In genomic region chr10:115586246-115587231, GRCm38 (mm10) we compare ENCODE assay signal across 9 mouse cellular contexts. TPM values are rescaled to one million over a fixed set of nuclear protein-coding genes. Genes with fewer than 3 reads are reported as not detected.
DNase-seq lines count a peak whose midpoint lies in the region; ATAC-seq and TF ChIP-seq lines count a peak whose summit lies in the region.
"Had no signal": no experiment of that assay in that cellular context is flagged by ENCODE, and none has a peak within 500 bp of the region (broad histone marks: within the 10 kb centered on the region; RNA-seq: fewer than 3 reads in every experiment).

No protein-coding gene starts in this region.

- intact Hi-C loops in heart, postnatal 25 days (cut with DNase I) = no loop called here
- intact Hi-C loops in gastrocnemius, postnatal 14 days (cut with DNase I; ENCODE audit: low total_unique reads) = no loop called here

- ATAC-seq in hindbrain, postnatal 0 days = peak; percentile 70
- peak; percentile 70 for ATAC-seq in stomach, embryonic 16.5 days (ENCODE audit: insufficient read depth, low FRiP score)

- H3K27ac ChIP-seq in hindbrain, postnatal 0 days = no peak overlapping the region
- H3K27ac ChIP-seq in stomach, embryonic 16.5 days (ENCODE audit: low read length) = 0 out of 2 replicates have a peak overlapping the region, but pooled peaks have one; percentile 18

- no peaks in the 10 kb centered on the region for H3K9me3 ChIP-seq in hindbrain, postnatal 0 days (ENCODE audit: low read length)
- H3K9me3 ChIP-seq in stomach, embryonic 16.5 days (replicated peaks; ENCODE audit: control insufficient read depth, low read length) = no peaks in the 10 kb centered on the region

- peak; percentile 82 for DNase-seq in heart, adult 11 months
- DNase-seq in heart, postnatal 25 days (ENCODE audit: low spot score) = no peak
- peak; percentile 56 for DNase-seq in Muller cell, postnatal 12 days (ENCODE audit: inconsistent ontology term)
- peak; percentile 65 for DNase-seq in embryo, embryonic 10.5 days (ENCODE audit: low spot score)
- DNase-seq in hindbrain, postnatal 0 days (ENCODE audit: low spot score) = peak; percentile 51
- DNase-seq in lung, postnatal 36 days = peak; percentile 10
- DNase-seq in gastrocnemius, postnatal 14 days = no peak

- peaks cover 17% of the 10 kb centered on the region; the same call in 1 of the 2 replicates for H3K27me3 ChIP-seq in hindbrain, postnatal 0 days (ENCODE audit: insufficient read depth, low read length)
- H3K27me3 ChIP-seq in stomach, embryonic 16.5 days (ENCODE audit: control insufficient read depth, insufficient read depth, low read length) = peaks cover 45% of the 10 kb centered on the region

- peak overlapping the region; percentile 49 for H3K9ac ChIP-seq in hindbrain, postnatal 0 days (replicated peaks; ENCODE audit: low read length)
- peak overlapping the region; percentile 55 for H3K9ac ChIP-seq in stomach, embryonic 16.5 days (ENCODE audit: low read length)

- no peaks in the 10 kb centered on the region for H3K36me3 ChIP-seq in hindbrain, postnatal 0 days (ENCODE audit: insufficient read depth, low read length)
- H3K36me3 ChIP-seq in stomach, embryonic 16.5 days (ENCODE audit: control insufficient read depth, insufficient read depth, low read length) = no peaks in the 10 kb centered on the region
- H3K36me3 ChIP-seq: G1E had no signal

- no peak for TF ChIP-seq CTCF in hindbrain, postnatal 0 days (IDR thresholded peaks at IDR 0.05; ENCODE audit: low read depth)

- H3K4me2 ChIP-seq in hindbrain, postnatal 0 days (ENCODE audit: low read depth, low read length) = peak overlapping the region; percentile 100
- peak overlapping the region; percentile 82 for H3K4me2 ChIP-seq in stomach, embryonic 16.5 days (ENCODE audit: low read depth, low read length)

- WGBS in hindbrain, postnatal 0 days = under 1% methylated on average over 41 of the region's 41 CpGs
- WGBS in stomach, embryonic 16.5 days = under 1% methylated on average over 41 of the region's 41 CpGs

- peak overlapping the region; percentile 68 for H3K4me3 ChIP-seq in hindbrain, postnatal 0 days (ENCODE audit: low read length)
- peak overlapping the region; percentile 54 for H3K4me3 ChIP-seq in stomach, embryonic 16.5 days (replicated peaks; ENCODE audit: low read length)

- H3K4me1 ChIP-seq in hindbrain, postnatal 0 days (ENCODE audit: insufficient read depth, low read length) = 0 out of 2 replicates have a peak, but pooled peaks cover 5% of the 10 kb centered on the region
- H3K4me1 ChIP-seq in stomach, embryonic 16.5 days (ENCODE audit: control insufficient read depth, insufficient read depth, low read length) = peaks cover 17% of the 10 kb centered on the region

RNA-seq across cellular contexts. Expression of gene Lgr5, which starts 1.0 kb away (rescaled TPM):
- under 1 TPM; 0.05 to 0.06 TPM for total RNA-seq in heart, postnatal 25 days (2021)
- total RNA-seq in hindbrain, postnatal 0 days (2014; rRNA removed) = 2.3 and 3.3 TPM in 2 replicates
- 2.6 and 3.0 TPM in 2 replicates for polyA plus RNA-seq in hindbrain, postnatal 0 days (2015; fragmentation: Nextera tagmentation; extraction: Ambion mirVana)
- polyA plus RNA-seq in stomach, embryonic 16.5 days (2015; fragmentation: Nextera tagmentation; extraction: Ambion mirVana) = 4.4 and 4.8 TPM in 2 replicates
- under 1 TPM; 0.14 to 0.31 TPM for total RNA-seq in gastrocnemius, postnatal 14 days (2021)
- polyA plus RNA-seq: G1E had no signal

RNA-seq across cellular contexts. Expression of gene A930009A15Rik, which starts 16.8 kb away (rescaled TPM):
- not detected for total RNA-seq in heart, postnatal 25 days (2021)
- 1.3 TPM in 1 of 2 replicates, not detected in the other for total RNA-seq in hindbrain, postnatal 0 days (2014; rRNA removed)
- 4.0 and 5.0 TPM in 2 replicates for polyA plus RNA-seq in hindbrain, postnatal 0 days (2015; fragmentation: Nextera tagmentation; extraction: Ambion mirVana)
- not detected in 2 replicates for polyA plus RNA-seq in stomach, embryonic 16.5 days (2015; fragmentation: Nextera tagmentation; extraction: Ambion mirVana)
- total RNA-seq in gastrocnemius, postnatal 14 days (2021) = not detected
- total RNA-seq: G1E had no signal
- polyA plus RNA-seq: G1E had no signal

Comparison
In these comparisons a context has a peak if more than half of its experiments do, and no peak if none do; other contexts are left out.
1. DNase-seq: peak in heart, adult 11 months (single experiment), Muller cell, postnatal 12 days (single experiment), embryo, embryonic 10.5 days (single experiment), hindbrain, postnatal 0 days (single experiment) and lung, postnatal 36 days (single experiment); none in heart, postnatal 25 days (single experiment) and gastrocnemius, postnatal 14 days (single experiment).